In genomic region chr7:19012025-19012621, GRCm38 (mm10) we compare ENCODE assay signal across 9 mouse cellular contexts. TPM values are rescaled to one million over a fixed set of nuclear protein-coding genes. Genes with fewer than 3 reads are reported as not detected.
DNase-seq lines count a peak whose midpoint lies in the region; ATAC-seq lines count a peak whose summit lies in the region.
"Had no signal": no experiment of that assay in that cellular context is flagged by ENCODE, and none has a peak within 500 bp of the region (broad histone marks: within the 10 kb centered on the region; RNA-seq: fewer than 3 reads in every experiment).

No protein-coding gene starts in this region.

- peak; percentile 46 to 47 for DNase-seq in cerebellum, adult 18-20 months
- DNase-seq in cerebellum, adult 8-10 months: no peak
- DNase-seq in ZHBTc4 (ENCODE audit: low read depth, low spot score): peak; percentile 17
- DNase-seq in kidney, postnatal 4 days: peak; percentile 64 to 77
- DNase-seq in layer of hippocampus, postnatal 25 days (ENCODE audit: extremely low spot score in 1 of 2, low spot score in 1 of 2): no peak

- H3K27me3 ChIP-seq in heart, embryonic 12.5 days (replicated peaks): no peaks in the 10 kb centered on the region

- H3K9ac ChIP-seq in heart, embryonic 12.5 days: peak overlapping the region; percentile 82

- peak; percentile 59; the same call in 1 of the 2 replicates for ATAC-seq in heart, embryonic 12.5 days (ENCODE audit: insufficient number of reproducible peaks, low FRiP score)
- 0 out of 2 replicates have a peak, but pooled peaks have one; percentile 31 for ATAC-seq in megakaryocyte-erythroid progenitor cell, adult 5-6 weeks (replicated peaks; ENCODE audit: low FRiP score, low TSS enrichment, poor library complexity, severe bottlenecking)
- no peak for ATAC-seq in erythroid progenitor cell, adult 5-6 weeks (replicated peaks; ENCODE audit: low FRiP score, poor library complexity, severe bottlenecking)

- H3K9me3 ChIP-seq in heart, embryonic 12.5 days (replicated peaks): no peaks in the 10 kb centered on the region

- H3K27ac ChIP-seq in heart, embryonic 12.5 days (ENCODE audit: poor library complexity, severe bottlenecking): peak overlapping the region; percentile 18

- H3K36me3 ChIP-seq in heart, embryonic 12.5 days: peaks cover 3% of the 10 kb centered on the region

- 1% methylated on average over 27 of the region's 31 CpGs for WGBS in heart, embryonic 12.5 days

- peak overlapping the region; percentile 47 for H3K4me3 ChIP-seq in heart, embryonic 12.5 days

- peak overlapping the region; percentile 73 for H3K4me2 ChIP-seq in heart, embryonic 12.5 days

- H3K4me1 ChIP-seq in heart, embryonic 12.5 days (replicated peaks): peaks cover 20% of the 10 kb centered on the region

RNA-seq across cellular contexts. Expression of gene Irf2bp1, which starts 8.3 kb away (rescaled TPM):
- 21.3 and 22.8 TPM in 2 replicates for polyA plus RNA-seq in heart, embryonic 12.5 days (2016; fragmentation: Nextera tagmentation; extraction: Ambion mirVana)
- total RNA-seq in megakaryocyte-erythroid progenitor cell, adult 5-6 weeks (2014; fragmentation: Nextera tagmentation): 23.8 TPM in 2 replicates
- total RNA-seq in megakaryocyte-erythroid progenitor cell, adult 5-6 weeks (2017): 12.3 and 12.7 TPM in 2 replicates
- 4.6 and 6.1 TPM in 2 replicates for total RNA-seq in erythroid progenitor cell, adult 5-6 weeks (2015; ENCODE audit: low replicate concordance)
- 3.3 and 6.5 TPM in 2 replicates for total RNA-seq in erythroid progenitor cell, adult 5-6 weeks (2017; ENCODE audit: low replicate concordance)
- total RNA-seq in layer of hippocampus, postnatal 25 days (2021): 10 to 100 TPM; 51.7 to 53.5 TPM

RNA-seq across cellular contexts. Expression of gene Foxa3, which starts 11.2 kb away (rescaled TPM):
- 0.37 TPM in 1 of 2 replicates, not detected in the other for polyA plus RNA-seq in heart, embryonic 12.5 days (2016; fragmentation: Nextera tagmentation; extraction: Ambion mirVana)
- total RNA-seq in megakaryocyte-erythroid progenitor cell, adult 5-6 weeks (2014; fragmentation: Nextera tagmentation): not detected in 2 replicates
- total RNA-seq in megakaryocyte-erythroid progenitor cell, adult 5-6 weeks (2017): not detected in 2 replicates
- total RNA-seq in erythroid progenitor cell, adult 5-6 weeks (2015; ENCODE audit: low replicate concordance): not detected in 2 replicates
- not detected in 2 replicates for total RNA-seq in erythroid progenitor cell, adult 5-6 weeks (2017; ENCODE audit: low replicate concordance)
- total RNA-seq in layer of hippocampus, postnatal 25 days (2021): not detected

RNA-seq across cellular contexts. Expression of gene Sympk, which starts 12.1 kb away (rescaled TPM):
- 33.2 TPM in 2 replicates for polyA plus RNA-seq in heart, embryonic 12.5 days (2016; fragmentation: Nextera tagmentation; extraction: Ambion mirVana)
- total RNA-seq in megakaryocyte-erythroid progenitor cell, adult 5-6 weeks (2014; fragmentation: Nextera tagmentation): 73.9 and 91.0 TPM in 2 replicates
- 35.3 and 52.2 TPM in 2 replicates for total RNA-seq in megakaryocyte-erythroid progenitor cell, adult 5-6 weeks (2017)
- 42.8 and 51.5 TPM in 2 replicates for total RNA-seq in erythroid progenitor cell, adult 5-6 weeks (2015; ENCODE audit: low replicate concordance)
- total RNA-seq in erythroid progenitor cell, adult 5-6 weeks (2017; ENCODE audit: low replicate concordance): 37.7 and 52.8 TPM in 2 replicates
- total RNA-seq in layer of hippocampus, postnatal 25 days (2021): 100 to 1,000 TPM; 111 to 113 TPM

RNA-seq across cellular contexts. Expression of gene Mypop, which starts 21.1 kb away (rescaled TPM):
- polyA plus RNA-seq in heart, embryonic 12.5 days (2016; fragmentation: Nextera tagmentation; extraction: Ambion mirVana): 2.7 and 3.0 TPM in 2 replicates
- not detected in 2 replicates for total RNA-seq in megakaryocyte-erythroid progenitor cell, adult 5-6 weeks (2014; fragmentation: Nextera tagmentation)
- total RNA-seq in megakaryocyte-erythroid progenitor cell, adult 5-6 weeks (2017): 0.23 and 2.0 TPM in 2 replicates
- total RNA-seq in erythroid progenitor cell, adult 5-6 weeks (2015; ENCODE audit: low replicate concordance): not detected in 2 replicates
- total RNA-seq in erythroid progenitor cell, adult 5-6 weeks (2017; ENCODE audit: low replicate concordance): not detected in 2 replicates
- total RNA-seq in layer of hippocampus, postnatal 25 days (2021): 10 to 100 TPM; 44.9 to 48.3 TPM

RNA-seq across cellular contexts. Expression of gene Nanos2, which starts 24.9 kb away (rescaled TPM):
- not detected in 2 replicates for polyA plus RNA-seq in heart, embryonic 12.5 days (2016; fragmentation: Nextera tagmentation; extraction: Ambion mirVana)
- not detected in 2 replicates for total RNA-seq in megakaryocyte-erythroid progenitor cell, adult 5-6 weeks (2014; fragmentation: Nextera tagmentation)
- total RNA-seq in megakaryocyte-erythroid progenitor cell, adult 5-6 weeks (2017): not detected in 2 replicates
- not detected in 2 replicates for total RNA-seq in erythroid progenitor cell, adult 5-6 weeks (2015; ENCODE audit: low replicate concordance)
- not detected in 2 replicates for total RNA-seq in erythroid progenitor cell, adult 5-6 weeks (2017; ENCODE audit: low replicate concordance)
- under 1 TPM; 0.17 to 0.70 TPM for total RNA-seq in layer of hippocampus, postnatal 25 days (2021)
- polyA plus RNA-seq: C2C12 had no signal

Comparison
In these comparisons a context has a peak if more than half of its experiments do, and no peak if none do; other contexts are left out.
1. DNase-seq: peak in cerebellum, adult 18-20 months (2 of 2), ZHBTc4 (single experiment) and kidney, postnatal 4 days (2 of 2); none in cerebellum, adult 8-10 months (single experiment) and layer of hippocampus, postnatal 25 days (0 of 2).